Mouse (Mus musculus) right cerebral cortex, adult 2 months (tissue): ENCODE data around the gene Uba7.
A peak's percentile ranks its signal among the peaks of the same experiment; 100 is the strongest.
"Not testable (repeated sequence)": the region's sequence is repeated elsewhere in the genome, so short reads cannot be mapped to it uniquely, and the experiment has no call there.

Source experiments
- DNase-seq, 2 experiments: peaks; one replicate each; pipeline ENCODE4 v3.0.0; 2021 to 2022; ENCODE audit warnings: low spot score in 2 of 2

Uba7 gene

GRCm38 (mm10) chr9:107992197-107992596 is 16.9 kb downstream of the Uba7 start, which contains the start of gene Cdhr4:
Gene Cdhr4, plus strand, starts transcription at chr9:107992497.
- no peak for DNase-seq

DNA sequence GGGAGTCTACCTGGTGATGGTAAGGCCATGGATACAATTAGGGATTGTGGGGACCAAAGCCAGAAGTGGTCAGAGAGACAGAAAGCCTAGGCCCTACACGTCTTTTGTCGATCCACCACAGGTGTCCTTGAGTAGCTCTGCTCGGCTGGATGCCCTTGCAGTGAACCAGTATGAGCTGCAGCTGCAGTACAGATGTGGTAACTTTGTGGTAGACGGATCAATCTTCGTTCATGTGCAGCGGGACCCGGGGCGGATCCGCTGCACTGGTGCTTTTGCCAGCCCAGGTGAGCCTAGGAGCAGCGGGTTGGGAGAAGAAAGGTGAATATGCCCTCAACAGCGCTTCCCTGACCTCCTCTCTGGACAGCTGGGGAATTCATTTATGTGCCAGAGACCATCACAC is 17.7 kb downstream of the Uba7 start:
- DNase-seq = no peak

DNA sequence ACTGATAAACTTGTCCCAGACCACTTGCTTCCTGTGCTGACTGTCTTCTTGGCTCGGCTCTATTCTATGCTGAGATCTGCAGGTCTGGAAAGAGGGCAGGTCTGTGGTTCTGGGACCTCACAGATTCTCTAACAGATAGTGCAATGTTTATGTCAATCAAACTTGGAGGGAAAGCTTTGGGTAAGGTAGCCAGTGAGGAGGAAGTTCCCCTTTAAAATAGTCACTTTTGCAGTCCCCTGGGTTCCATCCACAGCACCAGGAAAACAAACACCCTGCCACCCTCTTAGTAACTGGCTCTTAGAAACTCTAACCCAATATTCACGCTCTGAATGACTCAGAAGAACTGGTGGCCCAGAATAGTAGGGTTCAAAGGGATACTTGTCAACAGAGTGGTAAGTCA is 19.2 kb downstream of the Uba7 start:
- DNase-seq = no peak

GRCm38 (mm10) chr9:107995513-107995912 is 20.2 kb downstream of the Uba7 start:
- DNase-seq = no peak

DNA sequence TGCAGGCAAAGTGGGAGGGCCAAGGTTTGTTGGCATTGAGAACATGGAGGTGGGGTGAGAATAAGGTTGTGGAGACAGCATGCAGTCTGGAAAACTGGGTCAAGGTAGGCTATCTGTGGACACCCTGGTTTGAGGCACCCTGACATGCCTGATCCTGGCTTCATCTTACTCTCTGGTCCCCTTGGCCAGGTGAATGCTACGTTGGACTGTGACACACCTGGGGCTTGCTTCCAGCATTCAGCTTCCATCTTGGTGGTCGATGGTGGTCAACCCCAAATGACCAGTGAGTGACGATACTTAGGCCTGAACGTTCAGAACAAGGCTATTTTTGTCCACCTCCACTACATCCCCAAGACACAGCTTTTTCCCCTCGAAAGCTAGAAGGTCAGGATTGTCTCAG is 20.7 kb downstream of the Uba7 start, which contains the start of gene Gm20662:
Gene Gm20662 (plus strand): TSS at position 301 of the 400 bp plus-strand sequence.
- no peak for DNase-seq

DNA sequence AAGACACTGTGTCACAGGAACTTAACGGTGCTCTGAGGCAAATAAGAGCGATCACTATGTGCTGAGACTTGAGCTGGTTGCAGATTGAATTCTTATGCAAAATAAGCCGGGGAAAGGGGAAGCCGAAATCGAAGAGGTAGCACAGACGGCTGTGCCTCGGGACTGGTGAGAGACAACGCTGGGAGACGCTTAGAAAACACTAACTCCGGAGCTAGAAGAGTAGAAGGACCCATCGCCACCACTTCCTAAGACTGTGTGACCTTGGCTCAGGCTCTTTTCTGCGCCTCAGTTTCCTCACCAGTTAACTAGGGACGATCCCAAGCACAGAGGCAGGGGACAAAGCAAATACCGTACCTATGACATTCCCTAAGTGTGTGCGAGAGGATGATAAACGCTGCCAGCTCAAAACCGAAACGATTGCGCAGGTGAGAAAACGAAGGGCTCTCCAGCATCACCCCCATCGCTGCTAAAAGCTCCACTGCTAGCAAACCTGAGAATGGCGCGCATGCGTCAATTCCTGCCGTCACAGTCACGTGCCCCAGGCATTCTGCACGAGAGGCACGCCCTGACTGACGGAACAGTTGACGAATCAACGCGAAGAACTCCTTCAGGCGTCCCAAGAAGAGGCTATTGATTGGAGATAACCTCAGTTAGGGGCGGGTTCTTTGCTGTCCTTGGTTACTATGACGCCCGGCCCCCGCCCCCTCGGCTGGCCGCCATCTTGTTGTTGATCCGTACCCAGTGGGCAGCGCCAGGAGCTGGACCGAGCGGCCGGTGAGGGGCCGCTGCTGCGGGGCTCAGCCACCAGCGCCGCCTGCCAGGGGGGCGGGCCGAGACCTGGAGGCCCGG is 26.8 kb downstream of the Uba7 start, which contains the start of gene Ip6k1:
Gene Ip6k1 (plus strand): TSS at position 580 of the 849 bp plus-strand sequence.
- DNase-seq = peak; percentile 100

DNA sequence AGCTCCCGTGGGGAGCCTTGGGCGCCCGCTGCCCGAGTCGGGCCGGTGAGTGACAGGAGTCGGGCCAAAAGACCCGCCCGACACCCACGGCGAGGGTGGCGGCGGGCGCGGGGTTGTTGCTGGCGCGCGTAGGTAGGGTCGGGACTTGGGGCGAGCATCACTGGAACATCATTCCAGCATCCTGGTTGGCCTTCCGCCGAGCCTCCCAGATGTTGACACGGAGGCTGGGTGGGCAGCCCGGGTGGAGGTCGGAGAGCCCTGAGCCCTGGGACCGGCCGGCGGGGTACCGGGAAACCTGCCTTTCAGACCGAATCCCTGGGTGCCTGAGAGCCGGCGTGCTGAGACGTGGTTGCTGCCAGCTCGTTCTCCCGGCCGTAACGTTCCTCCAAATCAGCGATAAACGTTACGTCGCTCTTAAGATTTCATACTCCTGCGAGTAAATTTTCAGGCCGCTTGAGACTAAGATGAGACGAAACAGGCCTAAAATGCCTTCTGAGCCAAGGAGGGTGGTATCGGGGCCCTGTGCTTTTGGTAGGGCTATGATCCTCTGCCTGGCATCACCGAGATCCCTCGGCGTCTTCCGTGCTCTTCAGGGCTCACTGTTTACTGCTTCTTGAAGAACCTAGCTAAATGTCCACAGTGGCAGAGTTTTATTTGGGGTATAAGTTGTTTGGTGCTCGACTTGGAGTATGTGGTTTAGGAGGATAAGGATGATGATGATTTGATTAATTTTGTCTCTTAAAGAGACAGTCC is 27.6 kb downstream of the Uba7 start:
- peak in 1 of 2 experiments; percentile 49 for DNase-seq

DNA sequence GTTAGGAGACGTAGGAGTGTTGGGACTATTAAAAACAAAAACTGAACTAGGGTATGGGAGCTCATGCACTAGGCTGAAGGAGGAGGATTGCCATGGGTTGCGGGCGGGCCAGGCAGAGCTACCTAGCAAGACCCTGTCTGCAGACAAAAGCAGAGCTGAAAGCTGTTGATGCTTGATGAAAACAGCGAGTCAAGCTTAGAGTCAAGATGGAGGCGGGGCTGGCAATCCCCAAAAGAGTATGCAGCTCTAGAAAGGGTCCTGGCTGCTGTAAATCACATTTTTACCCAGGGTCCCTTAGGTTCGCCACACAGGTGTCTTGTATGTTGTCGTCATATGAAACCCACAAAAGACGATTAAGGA is 28.2 kb downstream of the Uba7 start:
- peak in 1 of 2 experiments; percentile 31 for DNase-seq

DNA sequence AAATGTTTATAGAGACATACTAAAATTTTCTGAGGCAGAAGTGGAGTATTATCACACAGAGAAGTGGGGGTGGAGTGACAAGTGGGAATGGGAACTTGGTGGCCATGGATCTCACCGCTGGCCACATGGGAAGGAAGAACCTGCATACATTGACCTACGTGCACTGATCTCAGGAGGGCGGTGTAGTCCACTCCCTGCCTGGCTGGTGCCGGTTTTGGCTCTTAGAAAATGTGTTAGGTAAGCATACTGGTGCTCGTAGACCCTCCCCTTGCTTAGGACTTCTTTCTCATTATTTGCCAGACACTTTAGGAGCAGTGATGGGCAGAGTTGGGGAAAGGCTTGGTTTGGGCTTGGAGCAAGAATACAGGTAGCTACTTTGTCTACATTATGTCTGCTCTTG is 32.7 kb downstream of the Uba7 start:
- no peak for DNase-seq

GRCm38 (mm10) chr9:108010385-108010784 is 35.1 kb downstream of the Uba7 start:
- DNase-seq = no peak

DNA sequence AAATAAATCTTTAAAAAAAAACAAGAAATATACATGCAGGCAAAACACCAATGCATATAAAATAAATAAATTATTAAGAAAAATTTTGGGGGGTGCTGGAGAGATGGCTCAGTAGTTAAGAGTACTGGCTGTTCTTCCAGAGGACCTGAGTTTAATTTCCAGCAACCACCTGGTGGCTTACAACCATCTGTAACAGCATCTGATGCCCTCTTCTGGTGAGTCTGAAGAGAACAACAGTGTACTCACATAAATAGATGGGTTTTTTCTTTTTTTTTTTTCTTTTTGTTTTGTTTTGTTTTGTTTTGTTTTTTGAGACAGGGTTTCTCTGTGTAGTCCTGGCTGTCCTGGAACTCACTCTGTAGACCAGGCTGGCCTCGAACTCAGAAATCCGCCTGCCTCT is 38.3 kb downstream of the Uba7 start:
- not testable (repeated sequence) for DNase-seq

- DNase-seq = peak; percentile 39 to 49
Observed at GRCm38 (mm10) chr9:108017127-108017526, 41.8 kb downstream of the Uba7 start.

GRCm38 (mm10) chr9:108020741-108021140 is 45.4 kb downstream of the Uba7 start:
- DNase-seq = no peak

GRCm38 (mm10) chr9:108023216-108023615 is 47.9 kb downstream of the Uba7 start:
- no peak for DNase-seq

DNA sequence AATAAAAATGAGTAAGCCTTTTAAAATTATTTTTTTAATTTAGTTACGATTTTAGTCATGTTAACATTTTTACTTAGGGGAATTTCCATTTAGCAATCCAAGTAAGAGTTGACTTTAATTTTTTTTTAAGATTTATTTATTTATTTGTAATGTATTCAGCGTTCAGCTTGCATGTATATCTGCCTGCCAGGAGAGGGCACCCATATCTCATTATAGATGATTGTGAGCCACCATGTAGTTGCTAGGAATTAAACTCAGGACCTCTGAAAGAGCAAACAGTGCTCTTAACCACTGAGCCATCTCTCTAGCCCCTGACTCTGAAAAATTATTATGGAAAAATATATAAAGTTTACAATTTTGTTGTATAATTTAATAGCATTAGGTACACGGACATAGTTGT is 51.3 kb downstream of the Uba7 start:
- DNase-seq = no peak

DNA sequence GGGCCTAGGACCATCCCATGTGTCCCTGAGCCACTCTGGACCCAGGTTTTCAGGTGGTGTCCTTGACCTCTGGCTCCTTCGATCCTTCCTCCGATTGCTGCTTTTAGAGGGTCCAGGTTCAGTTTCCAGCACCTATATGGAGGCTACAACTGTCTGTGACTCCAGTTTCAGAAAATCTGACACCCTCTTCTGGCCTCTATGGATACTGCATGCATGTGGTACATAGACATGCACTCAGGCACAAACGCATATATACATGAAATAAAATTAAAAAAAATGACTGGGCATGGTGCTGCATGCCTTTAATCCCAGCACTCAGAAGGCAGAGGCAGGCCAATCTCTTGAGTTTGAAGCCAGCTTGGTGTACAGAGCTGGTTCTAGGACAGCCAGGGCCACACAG is 52.6 kb downstream of the Uba7 start:
- DNase-seq = no peak

- no peak for DNase-seq
Observed at GRCm38 (mm10) chr9:108032126-108032525, 56.8 kb downstream of the Uba7 start.
